Mouse (Mus musculus) CH12.LX (cell line): Measurements from ENCODE around the gene Lsr. TPM values are rescaled to one million over a fixed set of nuclear protein-coding genes. Genes with fewer than 3 reads are reported as not detected.

Source experiments
- DNase-seq: peaks from one replicate; pipeline ENCODE4 v3.0.0-alpha.2; 2013; ENCODE audit errors: extremely low read depth
- H3K27ac ChIP-seq: 2 replicates; pipeline ENCODE4 v1.5.1; 2012; ENCODE audit warnings: low read depth, mild to moderate bottlenecking, control low read depth, moderate library complexity; ENCODE audit not compliant: insufficient read depth
- H3K27me3 ChIP-seq: replicated peaks from 2 replicates; pipeline ENCODE3; 2012; ENCODE audit warnings: inconsistent platforms
- H3K36me3 ChIP-seq, 2 experiments: replicated peaks in 1 of 2; 2 replicates each; pipeline versions ENCODE3 to v1.6.1; 2012; ENCODE audit warnings: inconsistent platforms in 1 of 2, low read length in 1 of 2, mild to moderate bottlenecking in 1 of 2, mixed read lengths in 1 of 2, moderate library complexity in 1 of 2; ENCODE audit not compliant: control insufficient read depth in 1 of 2, insufficient read depth in 1 of 2
- H3K4me1 ChIP-seq, 2 experiments: 2 replicates each; pipeline ENCODE4 v1.6.1; 2012; ENCODE audit warnings: inconsistent platforms in 1 of 2, moderate library complexity in 1 of 2; ENCODE audit not compliant: insufficient read depth in 2 of 2, control insufficient read depth in 1 of 2
- H3K4me2 ChIP-seq: 2 replicates; pipeline ENCODE4 v1.6.1; 2012; ENCODE audit warnings: low read depth, mild to moderate bottlenecking, control low read depth; ENCODE audit not compliant: poor library complexity, insufficient read depth, severe bottlenecking
- H3K4me3 ChIP-seq, 3 experiments: fragments of 150-350 bp in 1 of 3; sonication (generic) in 1 of 3; replicated peaks in 1 of 3; 2 replicates each; pipeline versions ENCODE3 to v1.5.1; 2011 to 2012; ENCODE audit warnings: low read depth in 2 of 3, low read length in 2 of 3, mild to moderate bottlenecking in 2 of 3, moderate library complexity in 2 of 3, control low read depth in 1 of 3, improper control_type of control experiment in 1 of 3, inconsistent platforms in 1 of 3, mixed read lengths in 1 of 3; ENCODE audit not compliant: poor library complexity in 1 of 3
- H3K79me2 ChIP-seq: replicated peaks from 2 replicates; pipeline ENCODE4 v1.6.1; 2012; ENCODE audit warnings: mild to moderate bottlenecking, moderate library complexity; ENCODE audit not compliant: control insufficient read depth, poor library complexity, insufficient read depth, severe bottlenecking; ENCODE audit errors: extremely low read depth
- H3K9ac ChIP-seq: 2 replicates; pipeline ENCODE4 v1.6.1; 2012; ENCODE audit warnings: low read depth, mild to moderate bottlenecking, control low read depth, moderate library complexity; ENCODE audit not compliant: insufficient read depth
- H3K9me3 ChIP-seq: replicated peaks from 2 replicates; pipeline ENCODE3; 2012; ENCODE audit warnings: low read length, inconsistent platforms, mixed read lengths
- CHD1 ChIP-seq: IDR thresholded peaks from 2 replicates; pipeline ENCODE4 v1.6.1; 2012; ENCODE audit warnings: low read depth, low read length, improper control_type of control experiment, inconsistent platforms
- CHD2 ChIP-seq: IDR thresholded peaks from 2 replicates; pipeline ENCODE4 v1.6.1; 2011; ENCODE audit warnings: low read length, improper control_type of control experiment
- EP300 ChIP-seq: IDR thresholded peaks from 2 replicates; pipeline ENCODE4 v1.6.1; 2011; ENCODE audit warnings: low read length, improper control_type of control experiment
- GABPA ChIP-seq: IDR thresholded peaks from 2 replicates; pipeline ENCODE4 v1.6.1; 2012; ENCODE audit warnings: low read depth, low read length, improper control_type of control experiment, inconsistent platforms; ENCODE audit not compliant: insufficient replicate concordance
- IRF4 ChIP-seq: IDR thresholded peaks from 2 replicates; pipeline ENCODE4 v1.6.1; 2014; ENCODE audit warnings: low read depth, mild to moderate bottlenecking, inconsistent platforms, low read length, improper control_type of control experiment
- JUN ChIP-seq: IDR thresholded peaks from 2 replicates; pipeline ENCODE4 v1.6.1; 2011; ENCODE audit warnings: low read depth, mild to moderate bottlenecking, low read length, improper control_type of control experiment, moderate library complexity; ENCODE audit not compliant: insufficient read depth
- JUND ChIP-seq: conservative IDR thresholded peaks from 2 replicates; pipeline ENCODE4 v1.6.1; 2011; ENCODE audit warnings: low read depth, low read length, improper control_type of control experiment
- MAFK ChIP-seq: IDR thresholded peaks from 2 replicates; pipeline ENCODE4 v1.6.1; 2011; ENCODE audit warnings: low read length, improper control_type of control experiment; ENCODE audit not compliant: insufficient replicate concordance
- MAX ChIP-seq: IDR thresholded peaks from 2 replicates; pipeline ENCODE4 v1.6.1; 2011; ENCODE audit warnings: low read length, improper control_type of control experiment
- MAZ ChIP-seq: IDR thresholded peaks from 2 replicates; pipeline ENCODE4 v1.6.1; 2012; ENCODE audit warnings: low read depth, mild to moderate bottlenecking, inconsistent platforms, low read length, improper control_type of control experiment, moderate library complexity
- MEF2A ChIP-seq: IDR thresholded peaks from 2 replicates; pipeline ENCODE4 v1.6.1; 2014; ENCODE audit warnings: low read depth, mild to moderate bottlenecking, inconsistent platforms, low read length, improper control_type of control experiment, borderline replicate concordance
- MXI1 ChIP-seq: IDR thresholded peaks from 2 replicates; pipeline ENCODE4 v1.6.1; 2011; ENCODE audit warnings: mild to moderate bottlenecking, low read depth, low read length, improper control_type of control experiment
- MYC ChIP-seq: IDR thresholded peaks from 2 replicates; pipeline ENCODE4 v1.6.1; 2011; ENCODE audit warnings: low read depth, mild to moderate bottlenecking, improper control_type of control experiment, low read length
- NELFE ChIP-seq: IDR thresholded peaks from 2 replicates; pipeline ENCODE4 v1.6.1; 2011; ENCODE audit warnings: low read depth, low read length, improper control_type of control experiment
- NRF1 ChIP-seq: IDR thresholded peaks from 2 replicates; pipeline ENCODE4 v1.6.1; 2014; ENCODE audit warnings: low read depth, mild to moderate bottlenecking, inconsistent platforms, low read length, improper control_type of control experiment, moderate library complexity
- PAX5 ChIP-seq: IDR thresholded peaks from 2 replicates; pipeline ENCODE4 v1.6.1; 2012; ENCODE audit warnings: low read length, inconsistent platforms, mixed read lengths
- POLR2A ChIP-seq: IDR thresholded peaks from 2 replicates; pipeline ENCODE4 v1.6.1; 2011; ENCODE audit warnings: low read depth, mild to moderate bottlenecking, improper control_type of control experiment, low read length
- RCOR1 ChIP-seq: conservative IDR thresholded peaks from 2 replicates; pipeline ENCODE4 v1.6.1; 2012; ENCODE audit warnings: low read depth, mild to moderate bottlenecking, inconsistent platforms, low read length, improper control_type of control experiment
- SIN3A ChIP-seq: IDR thresholded peaks from 2 replicates; pipeline ENCODE4 v1.6.1; 2012; ENCODE audit warnings: low read length, improper control_type of control experiment, inconsistent platforms
- TCF12 ChIP-seq: IDR thresholded peaks from 2 replicates; pipeline ENCODE4 v1.6.1; 2014; ENCODE audit warnings: low read depth, mild to moderate bottlenecking, inconsistent platforms, low read length, improper control_type of control experiment
- UBTF ChIP-seq: IDR thresholded peaks from 2 replicates; pipeline ENCODE4 v1.6.1; 2012; ENCODE audit warnings: low read depth, mild to moderate bottlenecking, inconsistent platforms, low read length, improper control_type of control experiment, moderate library complexity
- USF2 ChIP-seq: conservative IDR thresholded peaks from 2 replicates; pipeline ENCODE4 v1.6.1; 2011; ENCODE audit warnings: low read depth, low read length, improper control_type of control experiment
- ZMIZ1 ChIP-seq: IDR thresholded peaks from 2 replicates; pipeline ENCODE4 v1.6.1; 2012; ENCODE audit warnings: low read depth, mild to moderate bottlenecking, inconsistent platforms, low read length, improper control_type of control experiment
- dilution Hi-C: fragments of 300-500 bp; cut with MboI; formaldehyde crosslinking; loops from 2 replicates; pipeline ENCODE4 v1.14.3; 2020; ENCODE audit warnings: low sequenced_read_pairs; ENCODE audit not compliant: extremely low pct_unique_long_range_greater_than_20kb, extremely low pct_ligation_motif_present
- in situ Hi-C: fragments of 300-500 bp; cut with MboI; formaldehyde crosslinking; loops from 3 replicates; pipeline ENCODE4 v1.14.3; 2019; ENCODE audit warnings: low sequenced_read_pairs, low pct_ligation_motif_present, low pct_unique_long_range_greater_than_20kb, mixed read lengths
- polyA plus RNA-seq: library from polyadenylated mRNA; unstranded; fragments of >175 nt; gene quantifications from 2 replicates; pipeline ENCODE4 v1.2.1, GENCODE M21; 2012; ENCODE audit warnings: low read depth; ENCODE audit not compliant: insufficient read length
- total RNA-seq, 2 experiments: library from RNA; depleted of rRNA; stranded (reverse); fragments of 300-350 nt in 1 of 2; fragments of >200 nt in 1 of 2; gene quantifications; 2 replicates each; pipeline ENCODE4 v1.2.3; 2012 to 2014

The Lsr gene
- total and polyA plus RNA-seq, 3 experiments, result 0.12 to 0.13 TPM; not detected in 1

- Histone ChIP-seq H3K4me2 (no peak overlapping the region), H3K9ac (no peak overlapping the region), H3K27ac (no peak overlapping the region), H3K27me3 (no peaks in the 10 kb centered on the region), H3K9me3 (no peaks in the 10 kb centered on the region)
- dilution Hi-C loops, result no loop called here
- no peak for TF ChIP-seq TCF12
- TF ChIP-seq JUN, result no peak
- no peak for TF ChIP-seq RCOR1
- TF ChIP-seq MEF2A, result no peak
- TF ChIP-seq NELFE, result no peak
- TF ChIP-seq POLR2A, result no peak
- no peak for TF ChIP-seq NRF1
- no peak for TF ChIP-seq GABPA
- no peak for TF ChIP-seq SIN3A
- TF ChIP-seq MAX, result no peak
- TF ChIP-seq MYC, result no peak
- no peak for TF ChIP-seq ZMIZ1
- TF ChIP-seq UBTF, result no peak
- no peak for TF ChIP-seq CHD1
- no peak for TF ChIP-seq MXI1
- no peak for TF ChIP-seq PAX5
- no peak for TF ChIP-seq USF2
- TF ChIP-seq, all 38 proteins: peak for 0
- H3K36me3 ChIP-seq, result peaks cover 2 to 18% of the 10 kb centered on the region in 2 experiments
- in situ Hi-C loops, result no loop called here
- H3K79me2 ChIP-seq, result no peaks in the 10 kb centered on the region; the same call in 1 of the 2 replicates
- H3K4me3 ChIP-seq, result no peak overlapping the region
- H3K4me1 ChIP-seq, result peaks cover 11 to 21% of the 10 kb centered on the region in 2 experiments
- no peak for DNase-seq
Measured at GRCm38 (mm10) chr7:30959786-30960349, 13.4 kb downstream of the Lsr start.

- in situ Hi-C loops, result no loop called here
- peaks cover 17 to 30% of the 10 kb centered on the region in 2 experiments for H3K4me1 ChIP-seq
- no peaks in the 10 kb centered on the region for H3K27me3 ChIP-seq
- no peak overlapping the region for H3K27ac ChIP-seq
- H3K4me3 ChIP-seq, result no peak overlapping the region
- dilution Hi-C loops, result no loop called here
- DNase-seq, result no peak
- H3K9ac ChIP-seq, result no peak overlapping the region
- H3K9me3 ChIP-seq, result no peaks in the 10 kb centered on the region
- TF ChIP-seq JUND (no peak), MAZ (no peak), IRF4 (no peak), MYC (no peak), CHD2 (no peak), SIN3A (no peak), MAFK (no peak), RCOR1 (no peak), EP300 (no peak), GABPA (no peak), NRF1 (no peak)
- H3K36me3 ChIP-seq, result peaks cover 9 to 27% of the 10 kb centered on the region in 2 experiments
- no peaks in the 10 kb centered on the region; the same call in 1 of the 2 replicates for H3K79me2 ChIP-seq
- H3K4me2 ChIP-seq, result no peak overlapping the region
Measured at GRCm38 (mm10) chr7:30958866-30959487, 14.3 kb downstream of the Lsr start.
